Mouse (Mus musculus) lung, adult 2 months (tissue): ENCODE results near the gene Ciao2a.

Experiments used
- CTCF ChIP-seq: fragments of 200-500 bp; IDR thresholded peaks from 2 replicates; pipeline ENCODE4 v1.5.1; 2011; ENCODE audit warnings: mild to moderate bottlenecking, low read length, control low read depth; ENCODE audit not compliant: insufficient read depth
- POLR2A ChIP-seq: fragments of 200-500 bp; IDR thresholded peaks from 2 replicates; pipeline ENCODE4 v1.6.1; 2011; ENCODE audit warnings: low read depth, mild to moderate bottlenecking, control low read depth, low read length, borderline replicate concordance; ENCODE audit errors: extremely low read depth

- no peak for TF ChIP-seq CTCF
- TF ChIP-seq POLR2A, result no peak
Measured at GRCm38 (mm10) chr9:66158885-66159430, 32.5 kb downstream of the Ciao2a start.
